Comparison of ENCODE assay signal across 19 mouse cellular contexts in genomic region chr8:76748471-76748870, GRCm38 (mm10).
"Had no signal": no experiment of that assay in that cellular context is flagged by ENCODE, and none has a peak within 500 bp of the region (broad histone marks: within the 10 kb centered on the region; RNA-seq: fewer than 3 reads in every experiment).

No protein-coding gene starts in this region.

- H3K36me3 ChIP-seq: kidney, embryonic 15.5 days; liver, embryonic 13.5 days; midbrain, embryonic 10.5 days; midbrain, embryonic 13.5 days; neural tube, embryonic 13.5 days; stomach, embryonic 15.5 days had no signal

- H3K27me3 ChIP-seq: kidney, embryonic 15.5 days; liver, embryonic 13.5 days; midbrain, embryonic 13.5 days; neural tube, embryonic 13.5 days; stomach, embryonic 15.5 days had no signal

- H3K4me3 ChIP-seq: kidney, embryonic 15.5 days; left cerebral cortex, adult 2 months; liver, embryonic 13.5 days; midbrain, embryonic 10.5 days; midbrain, embryonic 13.5 days; myocyte; neural tube, embryonic 13.5 days; stomach, embryonic 15.5 days had no signal

- H3K27ac ChIP-seq: kidney, embryonic 15.5 days; left cerebral cortex, adult 2 months; liver, embryonic 13.5 days; macrophage; midbrain, embryonic 10.5 days; midbrain, embryonic 13.5 days; neural tube, embryonic 13.5 days; stomach, embryonic 15.5 days had no signal

- H3K9ac ChIP-seq: kidney, embryonic 15.5 days; liver, embryonic 13.5 days; midbrain, embryonic 13.5 days; neural tube, embryonic 13.5 days; stomach, embryonic 15.5 days had no signal

- DNase-seq: kidney, adult 8-10 months; kidney, postnatal 10 days; kidney, postnatal 36 days; layer of hippocampus, postnatal 36 days; liver, embryonic 13.5 days; lung, adult 2 months; lung, postnatal 14 days; right cerebral cortex, adult 18-20 months; right cerebral cortex, postnatal 14 days; right cerebral cortex, postnatal 4 days; thymus, postnatal 25 days had no signal

- H3K4me1 ChIP-seq: kidney, embryonic 15.5 days; liver, embryonic 13.5 days; midbrain, embryonic 13.5 days; neural tube, embryonic 13.5 days; stomach, embryonic 15.5 days had no signal
